Mouse (Mus musculus): ENCODE data around the gene Tgfb2.

The Tgfb2 gene

DNA sequence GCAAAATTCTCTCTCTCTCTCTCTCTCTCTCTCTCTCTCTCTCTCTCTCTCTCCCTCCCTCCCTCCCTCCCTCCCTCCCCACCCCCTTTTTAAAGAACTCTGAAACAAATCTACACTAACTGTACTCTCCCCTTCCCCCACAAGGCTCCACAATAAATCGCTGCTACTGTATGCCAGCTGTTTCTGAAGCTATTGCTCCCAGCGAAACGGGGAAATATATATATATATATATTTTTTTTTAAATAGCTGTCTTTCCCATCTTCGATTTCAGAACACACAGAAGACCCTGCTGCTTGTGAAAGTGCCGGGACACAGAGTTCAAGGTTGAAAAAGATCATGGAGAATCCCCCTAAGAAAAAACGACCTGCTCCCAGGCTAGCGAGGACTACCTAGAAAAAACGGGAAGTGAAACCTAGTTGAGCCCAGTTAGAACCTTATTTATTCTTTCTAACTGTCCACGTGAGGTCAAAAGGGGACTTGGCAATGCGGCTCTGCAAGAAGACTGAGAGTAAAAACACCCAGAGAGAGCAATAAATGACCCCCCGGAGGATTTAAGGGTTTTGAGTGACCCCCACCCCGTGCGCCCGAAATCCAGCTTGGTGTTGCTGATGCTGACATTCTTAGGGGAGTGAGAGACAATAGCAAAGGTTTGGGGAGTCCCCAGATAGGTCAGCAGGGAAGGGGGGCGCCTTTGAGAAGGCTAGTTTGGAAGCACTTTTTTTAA is 2.4 kb downstream of the Tgfb2 start:
- in situ Hi-C loops (cut with MboI, MseI), result loop anchor here in 1 of 2 experiments (10.0 kb wide), 1 partner anchor 1159 kb away; no protein-coding TSS in a partner anchor

DNA sequence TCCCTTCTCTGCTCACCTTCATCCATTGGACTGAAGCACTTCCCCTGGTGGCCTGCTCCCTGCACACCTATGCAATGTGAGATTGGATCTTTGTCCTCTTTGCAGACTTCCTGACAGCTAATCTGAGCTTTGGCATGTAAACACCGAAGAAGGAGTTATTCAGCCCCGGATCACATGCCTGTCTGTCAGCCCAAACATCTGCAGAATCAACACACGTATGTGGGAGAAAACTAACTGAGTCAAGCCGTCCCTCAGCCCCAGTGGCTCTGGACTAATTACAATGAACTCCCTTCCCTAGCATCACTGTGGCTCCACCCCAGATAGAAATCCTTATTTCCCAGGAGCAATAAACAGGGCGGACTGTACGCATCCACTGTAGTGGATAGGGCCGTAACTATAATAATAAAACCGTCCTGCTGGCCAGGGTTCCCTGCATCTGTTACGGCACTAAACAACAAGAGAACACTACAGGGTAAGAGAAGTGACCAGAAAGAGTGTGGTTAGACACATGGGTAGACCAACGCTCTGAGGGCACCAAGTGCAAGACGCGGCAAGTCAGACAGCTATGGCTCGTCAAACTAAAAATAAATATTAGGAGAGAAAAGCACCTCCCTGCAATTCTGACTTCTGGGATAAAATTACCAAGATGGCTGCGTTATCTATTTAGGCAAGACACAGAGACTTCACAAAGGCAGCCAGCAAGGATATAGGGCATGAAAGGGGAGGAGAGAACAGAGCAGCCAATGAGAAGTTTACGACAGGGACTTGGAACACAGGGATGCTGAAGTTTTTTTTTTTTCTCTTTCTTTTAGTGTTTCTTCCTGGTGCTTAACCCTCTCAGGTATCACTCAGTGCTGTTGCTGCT is 3.2 kb downstream of the Tgfb2 start:
- in situ Hi-C loops (cut with MboI, MseI), result loop anchor here in 1 of 2 experiments (10.0 kb wide), 1 partner anchor 1158 kb away; no protein-coding TSS in a partner anchor

DNA sequence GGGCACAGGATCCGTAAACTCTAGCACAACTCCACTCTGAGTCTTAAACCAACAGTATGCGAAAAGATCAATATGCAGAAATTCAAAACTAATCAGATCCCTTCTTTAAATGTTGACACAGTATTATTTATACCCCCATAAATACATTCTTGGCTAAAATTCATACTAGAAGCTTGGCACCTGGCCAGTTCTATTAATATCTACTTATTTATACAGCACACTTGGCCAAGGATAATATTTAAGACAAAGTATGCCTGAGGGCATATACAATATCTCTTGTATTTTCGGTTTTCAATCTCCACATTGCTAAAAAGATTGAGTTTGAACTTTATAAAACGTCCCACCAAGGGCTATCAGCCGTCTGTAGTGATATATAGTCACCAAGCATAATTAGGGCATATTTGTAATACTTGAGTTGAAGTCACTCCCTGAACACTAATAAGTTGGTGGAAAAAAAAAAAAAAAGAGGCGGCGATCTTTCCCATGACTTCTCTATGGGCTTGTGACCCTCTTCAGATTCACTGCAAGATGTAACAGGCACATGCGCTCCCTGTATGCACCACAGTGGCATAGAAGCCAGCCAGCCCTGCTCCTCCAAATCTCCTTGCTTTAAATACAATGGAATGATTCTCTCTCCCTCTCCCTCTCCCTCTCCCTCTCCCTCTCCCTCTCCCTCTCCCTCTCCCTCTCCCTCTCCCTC is 4.4 kb downstream of the Tgfb2 start:
- in situ Hi-C loops (cut with MboI, MseI), result loop anchor here in 1 of 2 experiments (10.0 kb wide), 1 partner anchor 1157 kb away; no protein-coding TSS in a partner anchor

DNA sequence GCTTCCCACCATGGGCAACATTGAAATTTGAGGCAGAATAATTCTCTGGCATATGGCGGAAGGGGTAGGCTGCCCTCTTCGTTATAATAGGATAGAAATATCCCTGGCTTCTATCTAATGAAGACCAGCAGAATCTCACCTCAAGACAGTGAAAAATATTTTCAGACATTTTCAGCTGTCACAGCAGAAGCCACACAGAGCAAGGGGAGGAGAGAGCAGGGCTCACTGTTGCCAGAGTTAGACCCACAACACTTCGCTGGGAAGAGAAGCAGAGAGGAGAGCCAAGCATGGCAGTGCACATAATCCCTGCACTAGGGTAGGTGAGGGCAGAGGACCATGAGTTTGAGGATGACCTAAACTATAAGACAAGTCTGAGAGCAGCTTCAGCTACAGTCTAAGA is 5.3 kb downstream of the Tgfb2 start:
- in situ Hi-C loops (cut with MboI, MseI), result loop anchor here in 1 of 2 experiments (10.0 kb wide), 1 partner anchor 1156 kb away; no protein-coding TSS in a partner anchor

DNA sequence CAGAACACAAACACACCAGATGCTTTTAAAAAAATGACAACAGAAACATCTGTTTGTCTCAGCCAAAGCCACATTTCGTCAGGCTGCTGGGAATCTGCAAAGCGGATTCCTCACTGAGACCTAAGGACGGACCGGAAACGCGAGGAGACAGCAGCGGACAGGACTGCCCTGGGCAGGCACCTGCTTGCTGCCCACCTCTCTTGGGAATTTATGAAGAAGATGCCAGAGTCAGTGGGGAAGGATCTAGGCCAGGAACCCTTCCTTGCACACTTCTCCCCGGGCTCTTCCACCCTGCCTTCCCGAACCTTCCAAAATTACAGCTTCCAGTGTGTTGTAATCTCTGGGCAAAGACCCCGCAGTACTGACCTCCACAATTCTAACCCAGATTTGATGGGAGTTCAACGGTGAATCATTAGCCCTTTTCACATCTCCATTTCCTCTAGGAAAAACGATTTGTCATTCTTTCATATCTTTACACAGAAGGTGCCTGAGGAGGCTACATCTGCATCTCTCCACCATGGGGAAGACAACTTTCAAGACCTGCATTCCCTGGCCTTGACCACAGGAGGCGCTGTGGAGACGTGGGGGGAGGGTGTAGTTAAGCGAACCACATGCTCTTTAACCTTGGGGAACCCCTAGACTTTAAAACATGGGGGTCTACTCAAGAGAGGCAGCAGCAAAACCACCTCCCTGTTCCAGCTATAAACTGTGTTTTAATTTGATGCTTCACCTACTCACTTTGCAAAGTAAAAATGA is 7.0 kb downstream of the Tgfb2 start:
- in situ Hi-C loops (cut with MboI, MseI), result no loop called here

DNA sequence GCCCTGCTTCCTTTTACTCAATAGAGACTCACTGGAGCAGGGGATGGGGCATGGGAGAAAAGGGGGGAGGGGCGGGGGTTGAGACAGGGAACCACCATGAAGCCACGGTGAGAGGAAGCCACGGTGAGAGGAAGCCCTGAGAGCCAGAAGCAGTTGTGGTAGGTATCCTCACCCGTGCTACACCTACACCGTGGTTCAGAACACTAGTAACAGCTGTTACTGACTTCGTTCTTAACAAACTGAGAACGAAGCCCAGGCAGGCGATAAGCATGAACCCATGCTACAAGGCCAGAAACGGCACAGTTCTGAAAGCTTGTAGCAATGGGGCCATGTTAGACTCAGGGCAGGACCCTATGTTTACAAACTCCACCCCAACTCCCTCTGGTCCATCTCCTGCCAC is 9.6 kb downstream of the Tgfb2 start:
- in situ Hi-C loops (cut with MboI, MseI), result no loop called here

DNA sequence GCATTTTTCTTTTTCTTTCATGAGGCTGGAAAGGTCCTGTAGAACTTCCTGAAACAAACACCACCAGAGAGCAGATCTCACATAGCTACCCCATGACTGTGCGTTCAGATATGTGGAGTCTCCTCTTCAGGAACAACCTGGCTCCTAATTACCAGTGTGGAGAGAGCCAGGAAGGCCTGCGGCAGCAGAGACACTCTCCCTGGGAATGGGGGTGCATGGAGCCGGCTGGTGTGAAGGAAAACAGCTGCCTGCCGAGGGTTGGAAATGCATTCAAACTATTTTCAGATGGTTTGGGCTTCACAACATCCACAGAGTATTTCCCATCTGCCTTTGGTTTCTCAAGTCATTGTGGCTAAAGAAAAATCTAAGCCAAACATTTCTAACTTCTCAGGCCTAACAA is 10.4 kb downstream of the Tgfb2 start:
- in situ Hi-C loops (cut with MboI, MseI), result no loop called here

DNA sequence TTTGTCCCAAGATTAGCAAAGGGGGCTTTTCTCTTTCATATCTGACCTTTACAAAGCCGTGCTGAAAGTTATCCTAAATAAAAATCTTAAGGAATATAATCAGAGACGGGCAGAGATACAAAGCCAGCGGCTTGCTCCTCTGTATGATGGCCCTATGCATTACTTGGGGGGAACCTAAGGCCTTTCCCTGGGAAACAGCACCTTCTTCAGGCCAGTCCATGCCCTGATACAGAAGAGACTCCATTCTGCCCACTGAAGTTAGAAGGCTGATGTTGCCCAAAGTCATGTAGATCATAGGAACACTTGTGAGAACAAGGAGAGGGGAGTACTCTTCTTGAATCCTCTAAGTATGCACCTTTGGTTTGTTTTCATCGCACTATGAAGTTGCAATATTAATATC is 13.4 kb downstream of the Tgfb2 start:
- in situ Hi-C loops (cut with MboI, MseI), result no loop called here

DNA sequence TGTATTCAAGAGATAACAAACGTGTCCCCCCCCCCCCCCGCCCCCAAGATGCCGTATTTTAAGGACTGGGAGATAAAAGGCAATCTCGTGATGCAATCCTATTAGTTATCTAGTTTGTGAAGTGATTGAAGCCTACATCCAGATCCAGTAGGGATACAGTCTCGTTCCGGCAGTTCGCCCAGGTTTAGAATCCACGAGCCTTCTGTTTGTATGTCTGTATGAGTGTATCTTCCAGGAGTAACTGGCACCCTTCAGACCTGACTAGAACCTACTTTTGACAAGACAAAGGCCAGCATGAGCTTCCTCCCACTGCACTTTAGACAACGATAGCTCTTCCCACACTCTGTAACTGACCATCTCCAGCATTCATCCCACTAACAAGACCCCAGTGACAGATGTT is 14.1 kb downstream of the Tgfb2 start:
- in situ Hi-C loops (cut with MboI, MseI), result no loop called here

DNA sequence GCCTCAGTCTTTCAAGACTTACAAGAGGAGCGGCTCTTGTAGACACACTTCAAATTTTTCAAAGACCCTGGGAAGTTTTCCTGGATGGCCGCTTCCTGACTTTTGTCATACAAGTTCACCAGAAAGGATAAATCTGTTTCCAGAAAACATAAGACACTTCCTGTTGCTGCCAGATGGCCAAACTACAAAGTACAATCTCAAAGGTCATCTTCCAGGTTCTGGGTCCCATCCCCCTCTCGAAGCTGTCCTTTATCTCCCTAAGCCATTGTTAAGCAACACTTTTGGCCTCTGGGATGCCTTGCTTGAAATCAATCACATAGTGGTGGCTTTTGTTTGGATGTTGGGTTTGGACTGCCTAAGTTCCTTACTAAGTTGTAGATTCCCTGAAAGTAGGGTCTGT is 21.7 kb downstream of the Tgfb2 start:
- in situ Hi-C loops (cut with MboI, MseI), result loop anchor here in 1 of 2 experiments (10.0 kb wide), 1 partner anchor 1139 kb away; no protein-coding TSS in a partner anchor

DNA sequence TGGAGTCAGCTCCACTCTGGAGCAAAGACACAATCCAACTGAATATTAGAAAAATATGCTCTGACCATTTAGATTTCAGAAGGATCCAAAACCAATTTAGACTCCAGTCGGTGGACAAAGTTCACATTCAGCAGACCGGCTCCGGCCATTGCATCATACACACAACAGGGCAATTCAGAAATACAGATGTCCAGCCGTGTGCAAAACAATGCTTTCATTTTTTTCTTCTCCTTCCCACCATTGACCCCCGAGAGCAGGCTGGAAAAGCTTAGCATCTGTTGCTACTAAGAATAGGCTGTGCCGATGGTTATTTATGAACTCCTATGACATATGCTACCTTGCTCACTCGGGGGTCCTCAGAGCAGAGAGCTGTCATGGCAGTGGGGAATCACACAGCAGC is 23.2 kb downstream of the Tgfb2 start:
- in situ Hi-C loops (cut with MboI, MseI), result loop anchor here in 1 of 2 experiments (10.0 kb wide), 1 partner anchor 1138 kb away; no protein-coding TSS in a partner anchor

DNA sequence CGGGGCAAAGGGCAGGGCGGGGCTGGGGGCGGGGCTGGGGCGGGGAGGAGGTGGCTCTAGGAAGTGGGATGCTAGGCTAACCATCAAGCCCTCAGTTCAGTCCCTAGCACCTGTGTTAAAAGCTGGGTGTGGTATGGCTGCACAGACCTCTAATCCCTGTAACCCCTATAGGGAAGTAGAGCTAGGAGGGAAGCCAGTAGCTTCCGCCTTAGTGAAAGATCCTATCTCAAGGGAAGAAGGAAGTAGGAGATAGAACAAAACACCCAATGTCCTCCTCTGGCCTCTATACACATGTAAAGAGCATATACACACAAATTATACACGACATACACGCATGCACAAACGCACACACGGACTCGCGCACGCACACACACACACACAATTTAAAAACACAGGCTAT is 28.2 kb downstream of the Tgfb2 start:
- in situ Hi-C loops (cut with MboI, MseI), result no loop called here

DNA sequence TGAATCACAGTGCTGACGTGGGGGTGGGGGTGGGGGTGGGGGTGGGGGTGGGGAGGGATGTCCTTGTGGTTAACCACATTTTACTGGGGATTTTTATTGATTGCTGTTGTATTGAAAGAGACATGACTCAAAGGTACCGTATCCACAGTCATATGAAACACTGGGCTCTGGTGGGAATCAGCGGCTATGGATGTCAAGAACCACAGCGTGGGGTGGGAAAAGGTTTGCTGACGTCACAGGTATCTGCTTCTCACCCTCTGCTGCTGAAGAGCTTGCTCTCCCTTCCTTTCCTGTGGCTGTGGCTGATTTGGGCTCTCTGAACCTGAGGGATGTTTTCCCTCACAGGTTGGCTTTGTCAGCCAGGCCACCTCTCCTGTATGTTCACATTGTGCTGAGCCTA is 29.6 kb downstream of the Tgfb2 start:
- in situ Hi-C loops (cut with MboI, MseI), result no loop called here

DNA sequence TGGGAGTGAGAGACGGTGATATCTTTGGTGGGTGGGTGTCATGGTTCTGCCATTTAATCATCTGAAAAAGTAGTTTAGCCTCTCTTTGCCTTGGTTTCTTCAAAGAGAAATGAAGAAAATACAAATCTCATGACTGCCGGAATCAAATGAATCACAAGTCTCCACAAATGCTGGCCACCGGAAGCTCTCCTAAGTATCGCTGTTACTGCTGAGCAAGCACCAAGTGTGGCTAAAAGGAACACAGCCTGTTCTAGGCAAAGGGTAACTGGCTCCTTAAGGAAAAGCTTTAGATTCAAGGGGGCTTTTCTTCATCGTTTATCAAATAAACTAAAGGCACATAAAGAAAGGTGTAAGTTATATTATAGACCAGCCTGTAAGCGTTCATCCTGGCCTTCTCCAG is 30.5 kb downstream of the Tgfb2 start:
- in situ Hi-C loops (cut with MboI, MseI), result no loop called here

DNA sequence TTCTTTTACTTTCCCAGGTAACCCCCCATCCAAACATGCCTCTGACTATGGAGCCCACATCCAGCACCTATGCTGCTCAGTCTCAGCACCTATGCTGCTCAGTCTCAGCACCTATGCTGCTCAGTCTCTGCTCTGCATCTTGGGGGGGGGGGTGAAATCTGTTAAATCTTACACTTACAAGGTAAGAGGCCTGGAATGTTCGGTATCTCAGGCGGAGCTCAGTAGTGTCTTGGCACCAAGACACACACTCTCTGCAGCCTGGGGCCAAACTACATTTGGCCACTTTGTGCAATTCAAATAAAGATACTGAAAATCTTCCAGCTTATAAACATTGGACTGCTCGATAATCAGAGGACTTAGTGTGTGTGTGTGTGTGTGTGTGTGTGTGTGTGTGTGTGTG is 31.2 kb downstream of the Tgfb2 start:
- in situ Hi-C loops (cut with MboI, MseI), result no loop called here

DNA sequence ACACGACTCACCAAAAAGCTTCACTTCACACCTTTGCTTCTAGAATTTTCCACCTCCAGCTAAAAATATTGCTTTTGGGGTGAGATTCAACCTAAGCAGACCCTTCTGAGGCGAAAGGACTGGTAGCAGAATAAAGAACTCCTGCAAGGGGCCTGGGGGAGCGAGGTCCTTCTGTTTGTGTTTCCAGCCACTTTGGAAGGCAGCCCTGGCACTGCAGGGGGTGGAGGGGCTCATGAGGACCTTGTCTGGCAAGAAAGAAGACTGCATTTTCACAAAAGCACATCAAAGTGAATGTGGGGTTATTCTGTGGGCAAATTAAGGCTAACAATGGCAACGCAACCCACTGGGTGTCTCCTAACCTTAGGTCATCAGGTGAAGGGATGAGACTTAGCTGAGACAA is 32.6 kb downstream of the Tgfb2 start:
- in situ Hi-C loops (cut with MboI, MseI), result no loop called here

DNA sequence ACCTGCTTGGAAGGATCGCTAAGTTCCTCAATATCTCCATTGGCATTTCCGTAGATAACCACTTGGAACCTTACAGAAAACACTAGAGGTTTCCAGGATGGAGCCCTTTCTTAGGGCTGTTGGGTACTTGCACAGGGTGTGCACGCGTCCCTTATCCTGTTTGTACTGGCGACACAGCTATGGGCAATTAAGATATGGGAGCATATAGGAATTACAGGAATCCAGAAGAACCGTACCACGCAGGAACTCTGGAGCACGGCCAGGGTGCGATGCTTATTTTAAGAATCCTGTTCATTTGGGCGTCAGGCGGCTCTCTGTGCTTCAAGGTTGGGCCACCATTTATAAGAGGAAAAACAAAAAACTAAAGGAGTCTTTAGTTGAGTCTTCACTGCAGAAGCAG is 42.4 kb downstream of the Tgfb2 start:
- in situ Hi-C loops (cut with MboI, MseI), result no loop called here

DNA sequence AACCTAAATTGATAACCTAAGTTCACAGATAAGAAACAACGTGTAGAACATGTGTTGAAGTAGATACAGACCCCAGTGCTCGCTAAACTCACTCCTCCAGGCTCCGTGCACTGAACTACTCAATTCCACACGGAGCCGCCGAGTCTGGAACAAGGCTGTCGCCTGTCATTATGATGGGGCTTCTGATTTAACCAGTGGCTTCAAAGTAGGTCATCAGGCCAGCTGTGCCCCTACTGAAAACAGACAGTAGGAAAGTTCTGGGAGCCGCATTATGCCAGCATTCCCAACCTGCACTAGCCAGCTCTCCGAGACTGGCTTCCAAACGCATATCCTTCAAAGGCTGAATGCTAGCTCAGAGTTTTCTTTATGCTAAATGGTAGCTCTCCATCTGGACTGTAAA is 42.8 kb downstream of the Tgfb2 start:
- in situ Hi-C loops (cut with MboI, MseI), result no loop called here

DNA sequence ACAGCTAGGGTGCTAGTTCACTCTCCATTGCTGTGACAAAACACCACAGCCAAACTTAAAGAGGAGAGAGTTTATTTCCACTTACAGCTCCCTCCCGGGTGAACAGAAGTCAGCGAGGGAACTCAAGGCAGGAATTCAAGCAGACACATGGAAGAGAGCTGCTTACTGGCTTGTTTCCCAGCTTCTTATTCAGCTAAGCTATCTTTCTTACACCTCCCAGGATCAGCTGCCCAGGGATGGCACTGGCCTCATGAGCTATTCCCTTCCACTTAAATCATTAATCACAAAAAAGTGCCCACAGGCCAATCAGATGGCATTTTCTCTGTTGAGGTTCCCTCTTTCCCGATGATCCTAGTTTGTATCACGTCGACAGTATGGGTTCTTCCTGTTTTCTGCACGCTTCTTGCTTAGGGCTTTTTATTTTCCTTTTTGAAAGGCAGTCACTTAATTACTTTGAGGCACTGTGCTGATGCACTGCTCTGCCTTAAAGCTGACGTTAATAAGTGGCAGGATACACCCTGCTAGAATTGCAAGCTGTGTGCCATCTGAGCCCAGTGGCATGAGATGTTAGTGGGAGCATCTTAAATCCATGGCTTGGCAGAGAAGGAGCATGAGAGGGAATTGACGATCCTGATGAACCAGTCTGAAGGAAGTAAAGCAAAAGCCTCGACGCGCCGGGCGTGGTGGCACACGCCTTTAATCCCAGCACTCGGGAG is 44.4 kb downstream of the Tgfb2 start:
- in situ Hi-C loops (cut with MboI, MseI), result no loop called here

DNA sequence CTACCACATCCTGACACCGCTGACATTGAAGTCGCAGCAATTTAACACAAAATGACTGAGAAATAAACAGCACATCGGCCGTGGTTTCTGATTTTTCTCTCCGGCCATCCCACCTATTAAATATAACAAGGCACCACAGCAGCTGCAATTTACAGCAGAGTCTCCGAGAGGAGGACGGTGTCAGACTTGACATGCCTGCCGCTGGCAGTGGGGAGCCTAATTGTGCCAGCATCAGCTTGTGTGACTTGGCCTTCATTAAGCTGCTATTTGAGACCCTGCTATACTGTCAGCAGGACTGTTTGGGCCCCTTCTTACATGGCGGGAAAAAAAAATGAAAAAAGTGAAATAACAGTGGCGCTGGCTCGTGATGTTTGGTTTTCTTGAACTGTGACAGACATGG is 47.0 kb downstream of the Tgfb2 start:
- in situ Hi-C loops (cut with MboI, MseI), result no loop called here

All from T-helper 17 cell (primary cell).